Mouse (Mus musculus) forebrain, embryonic 12.5 days (tissue): ENCODE measurements around the gene Gm10203. TPM values are rescaled to one million over a fixed set of nuclear protein-coding genes. Genes with fewer than 3 reads are reported as not detected.
"Not testable (repeated sequence)": the region's sequence is repeated elsewhere in the genome, so short reads cannot be mapped to it uniquely, and the experiment has no call there.

Source experiments
- ATAC-seq: fragments of 200-750 bp; cut with Nextera tagmentation; 2 replicates; pipeline ENCODE4 v1.8.0; 2017; ENCODE audit warnings: moderate TSS enrichment; ENCODE audit not compliant: low FRiP score
- H3K27ac ChIP-seq: fragments of 300-500 bp; sonication (generic); 2 replicates; pipeline ENCODE4 v1.5.1; 2016; ENCODE audit warnings: mild to moderate bottlenecking
- H3K27me3 ChIP-seq: fragments of 300-500 bp; sonication (generic); 2 replicates; pipeline ENCODE4 v1.6.1; 2016; ENCODE audit warnings: mild to moderate bottlenecking
- H3K36me3 ChIP-seq: fragments of 300-500 bp; sonication (generic); replicated peaks from 2 replicates; pipeline ENCODE4 v1.6.1; 2016; ENCODE audit warnings: mild to moderate bottlenecking
- H3K4me1 ChIP-seq: fragments of 300-500 bp; sonication (generic); 2 replicates; pipeline ENCODE4 v1.6.1; 2016
- H3K4me2 ChIP-seq: fragments of 300-500 bp; sonication (generic); 2 replicates; pipeline ENCODE4 v1.6.1; 2016; ENCODE audit warnings: mild to moderate bottlenecking, moderate library complexity
- H3K4me3 ChIP-seq: fragments of 300-500 bp; sonication (generic); replicated peaks from 2 replicates; pipeline ENCODE4 v1.5.1; 2016; ENCODE audit warnings: mild to moderate bottlenecking
- H3K9ac ChIP-seq: fragments of 300-500 bp; sonication (generic); 2 replicates; pipeline ENCODE4 v1.6.1; 2016; ENCODE audit warnings: mild to moderate bottlenecking
- H3K9me3 ChIP-seq: fragments of 300-500 bp; sonication (generic); 2 replicates; pipeline ENCODE4 v1.6.1; 2016
- WGBS: fragments of 180-500 bp; shearing (Covaris S2); methylation state at CpG from one replicate; pipeline ENCODE4 v1.1.7; 2016; 5-methylcytosine and 5-hydroxymethylcytosine counted together
- polyA plus RNA-seq: library from polyadenylated mRNA; unstranded; fragments of >200 nt; fragmentation: Nextera tagmentation; extraction: Ambion mirVana; gene quantifications from 2 replicates; pipeline ENCODE4 v1.2.1, GENCODE M21; 2016

Gm10203 gene
- polyA plus RNA-seq, 1 experiment from 2014 or later, result not detected

DNA sequence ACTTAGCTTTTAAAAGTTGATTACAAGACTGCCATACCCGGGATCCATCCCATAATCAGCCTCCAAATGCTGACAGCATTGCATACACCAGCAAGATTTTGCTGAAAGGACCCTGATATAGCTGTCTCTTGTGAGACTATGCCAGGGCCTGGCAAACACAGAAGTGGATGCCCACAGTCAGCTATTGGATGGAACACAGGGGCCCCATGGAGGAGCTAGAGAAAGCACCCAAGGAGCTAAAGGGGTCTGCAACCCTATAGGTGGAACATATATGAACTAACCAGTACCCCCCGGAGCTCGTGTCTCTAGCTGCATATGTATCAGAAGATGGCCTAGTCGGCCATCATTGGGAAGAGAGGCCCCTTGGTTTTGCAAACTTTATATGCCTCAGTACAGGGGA, 40.0 kb downstream of the Gm10203 start:
- H3K27me3 ChIP-seq, H3K4me2 ChIP-seq, H3K9ac ChIP-seq, H3K4me3 ChIP-seq, H3K9me3 ChIP-seq, H3K27ac ChIP-seq, ATAC-seq, H3K4me1 ChIP-seq: not testable (repeated sequence)
- WGBS, result 89% methylated on average over 4 of the region's 4 CpGs
- H3K36me3 ChIP-seq, result peaks cover 50% of the 10 kb centered on the region

DNA sequence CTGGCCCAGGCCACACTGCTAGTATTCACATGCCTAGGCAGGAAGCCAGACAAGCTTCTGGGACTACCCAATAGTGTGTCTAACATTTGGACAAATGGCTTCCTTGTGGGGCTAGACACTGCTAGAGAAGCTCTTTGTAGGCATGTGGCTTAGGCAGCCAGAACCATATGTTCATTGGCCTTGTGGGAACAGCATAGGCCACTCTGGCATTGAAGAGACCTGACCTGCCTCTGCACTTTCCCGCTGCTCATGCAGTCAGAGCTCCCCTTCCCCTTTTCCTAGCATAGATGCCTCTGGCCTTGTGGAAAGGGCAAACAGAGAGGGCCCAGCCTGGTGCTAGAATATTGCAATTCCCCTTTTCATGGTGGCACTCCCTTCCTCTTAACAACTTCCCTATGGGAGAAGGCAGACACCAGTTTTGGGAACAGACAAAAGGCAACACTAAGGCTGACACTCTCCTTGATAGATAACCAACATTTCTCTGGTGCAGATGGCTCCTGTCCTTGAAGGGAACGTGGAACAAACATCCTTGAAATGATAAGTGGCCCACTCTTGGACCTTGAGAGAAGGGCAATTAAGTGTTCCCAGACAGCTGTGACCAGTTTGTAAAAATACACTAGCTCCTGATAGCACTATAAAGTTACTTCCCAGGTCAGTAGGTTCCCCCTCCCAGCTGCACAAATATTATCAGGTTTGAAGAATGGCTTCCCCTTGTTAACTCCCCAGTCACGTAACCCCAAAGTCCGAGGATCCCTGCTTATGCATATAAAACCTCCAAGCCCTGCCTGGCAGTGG, 44.1 kb downstream of the Gm10203 start:
- Histone ChIP-seq H3K4me2 (no peak overlapping the region), H3K9me3 (peaks cover 8% of the 10 kb centered on the region), H3K27me3 (no peaks in the 10 kb centered on the region), H3K4me3 (no peak overlapping the region), H3K4me1 (no peaks in the 10 kb centered on the region), H3K36me3 (peaks cover 63% of the 10 kb centered on the region), H3K9ac (no peak overlapping the region), H3K27ac (no peak overlapping the region)
- no peak; the same call in 1 of the 2 replicates for ATAC-seq
- WGBS, result 83% methylated on average over 4 of the region's 4 CpGs

DNA sequence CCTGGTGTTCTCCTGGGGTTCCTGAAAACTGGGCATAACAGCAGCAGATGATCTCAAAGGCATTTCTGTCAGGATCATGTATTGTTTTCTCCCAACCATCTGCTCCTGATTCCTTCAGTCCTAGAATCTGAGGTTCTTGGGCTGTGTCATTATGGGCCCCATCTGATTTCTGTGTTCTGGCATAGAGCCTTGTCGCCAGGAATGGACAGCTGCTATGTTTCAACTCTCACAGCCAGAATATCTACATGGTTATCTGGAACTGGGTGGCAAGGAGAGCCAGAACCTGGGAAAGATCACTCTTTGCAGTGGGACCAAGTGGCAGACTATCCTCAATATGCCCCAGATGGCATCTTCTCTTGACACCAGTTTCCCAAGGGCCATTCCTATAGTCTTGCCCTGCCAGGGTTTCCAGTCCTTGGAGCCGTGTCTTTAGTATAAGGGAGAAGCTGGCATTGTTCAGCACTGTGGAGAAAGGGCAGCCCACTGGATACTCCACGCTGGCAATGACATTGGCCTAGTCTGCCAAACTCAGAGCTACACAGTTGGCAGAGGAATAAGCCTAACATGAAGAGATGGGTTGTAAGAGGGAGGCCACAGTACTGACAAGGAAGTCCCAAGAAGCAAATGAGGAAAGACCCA, 45.1 kb downstream of the Gm10203 start:
- Histone ChIP-seq H3K36me3 (peaks cover 65% of the 10 kb centered on the region), H3K27ac (no peak overlapping the region), H3K4me1 (no peaks in the 10 kb centered on the region), H3K9me3 (peaks cover 8% of the 10 kb centered on the region), H3K4me2 (no peak overlapping the region), H3K9ac (no peak overlapping the region), H3K27me3 (no peaks in the 10 kb centered on the region), H3K4me3 (no peak overlapping the region)
- WGBS, result 95% methylated on average over 3 of the region's 3 CpGs
- no peak for ATAC-seq

DNA sequence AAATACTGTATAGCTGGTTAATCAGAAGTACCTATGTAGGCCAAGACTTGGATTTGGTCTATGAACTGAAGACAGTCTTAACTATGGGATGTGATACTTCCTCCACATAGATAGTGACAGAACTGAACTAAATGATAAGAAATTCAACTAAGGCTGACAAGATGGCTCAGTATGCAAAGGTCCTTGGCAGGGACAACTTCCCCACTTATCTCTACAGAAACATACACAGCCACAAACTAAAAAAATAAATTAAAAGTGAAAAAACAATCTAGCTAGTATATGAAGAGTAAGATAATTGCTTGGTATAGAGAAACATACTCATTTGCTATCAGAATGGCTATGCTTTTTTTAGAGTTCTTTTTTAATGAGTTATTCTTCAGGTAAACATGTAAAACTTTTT, 49.1 kb downstream of the Gm10203 start:
- peaks cover 8% of the 10 kb centered on the region for H3K9me3 ChIP-seq
- H3K27ac ChIP-seq, result no peak overlapping the region
- no peaks in the 10 kb centered on the region for H3K4me1 ChIP-seq
- H3K4me3 ChIP-seq, result no peak overlapping the region
- no peak overlapping the region for H3K9ac ChIP-seq
- ATAC-seq, result no peak
- H3K4me2 ChIP-seq, result no peak overlapping the region
- no peaks in the 10 kb centered on the region for H3K27me3 ChIP-seq
- H3K36me3 ChIP-seq, result peaks cover 80% of the 10 kb centered on the region

Other genes starting within 250 kb of the Gm10203 start
- gene Caprin2, start 233.9 kb upstream of the Gm10203 start, polyA plus RNA-seq, result 20.7 and 22.4 TPM in 2 replicates
- gene Sinhcaf, start 183.7 kb upstream of the Gm10203 start, polyA plus RNA-seq, result 223 and 235 TPM in 2 replicates
- 18.1 and 18.8 TPM in 2 replicates for gene Dennd5b, start 28.5 kb upstream of the Gm10203 start, polyA plus RNA-seq
- gene Etfbkmt, start 9.7 kb downstream of the Gm10203 start, polyA plus RNA-seq, result 8.4 and 9.7 TPM in 2 replicates
- gene Amn1, start 58.5 kb downstream of the Gm10203 start, polyA plus RNA-seq, result 74.9 and 76.1 TPM in 2 replicates
- 44.8 and 47.6 TPM in 2 replicates for gene Resf1, start 179.2 kb downstream of the Gm10203 start, polyA plus RNA-seq